Mouse (Mus musculus) MEL (cell line): ENCODE data around the gene E2f1.

ENCODE experiments used
- MYC ChIP-seq: IDR thresholded peaks from 2 replicates; pipeline ENCODE4 v1.6.1; 2011; ENCODE audit warnings: low read depth, mild to moderate bottlenecking, low read length, improper control_type of control experiment, moderate library complexity
- RCOR1 ChIP-seq: IDR thresholded peaks from 2 replicates; pipeline ENCODE4 v1.6.1; 2012; ENCODE audit warnings: low read depth, mild to moderate bottlenecking, inconsistent platforms, low read length, improper control_type of control experiment
- SMC3 ChIP-seq: IDR thresholded peaks from 2 replicates; pipeline ENCODE4 v1.6.1; 2011; ENCODE audit warnings: low read depth, low read length, improper control_type of control experiment
- TBP ChIP-seq: IDR thresholded peaks from 2 replicates; pipeline ENCODE4 v1.8.0; 2011; ENCODE audit warnings: low read depth, low read length, improper control_type of control experiment

DNA sequence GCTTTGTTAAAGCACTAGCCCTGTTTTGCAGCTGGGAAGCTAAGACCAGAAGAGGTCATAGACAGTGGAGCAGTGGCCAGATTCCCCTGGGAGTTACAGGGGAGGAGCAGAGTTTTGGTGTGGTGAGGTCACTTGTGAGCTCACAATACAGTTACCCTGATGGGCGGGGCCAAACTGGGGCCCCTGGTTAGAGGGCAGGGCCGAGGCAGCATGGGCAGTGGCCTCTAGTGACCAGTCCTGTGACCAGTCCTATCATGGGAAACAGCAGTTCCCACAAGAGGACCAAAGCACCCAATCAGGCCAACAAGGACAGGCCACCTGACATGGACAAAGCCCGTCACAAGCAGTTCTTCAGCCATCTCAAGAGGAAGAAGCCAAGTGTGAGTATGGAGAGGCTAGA, 21.0 kb downstream of the E2f1 start:
- TF ChIP-seq RCOR1 (no peak), MYC (no peak), SMC3 (no peak), TBP (no peak)
